Mouse (Mus musculus): ENCODE data around the gene Ift74.
A peak's percentile ranks its signal among the peaks of the same experiment; 100 is the strongest.
"Not testable (repeated sequence)": the region's sequence is repeated elsewhere in the genome, so short reads cannot be mapped to it uniquely, and the experiment has no call there.

Ift74 gene

DNA sequence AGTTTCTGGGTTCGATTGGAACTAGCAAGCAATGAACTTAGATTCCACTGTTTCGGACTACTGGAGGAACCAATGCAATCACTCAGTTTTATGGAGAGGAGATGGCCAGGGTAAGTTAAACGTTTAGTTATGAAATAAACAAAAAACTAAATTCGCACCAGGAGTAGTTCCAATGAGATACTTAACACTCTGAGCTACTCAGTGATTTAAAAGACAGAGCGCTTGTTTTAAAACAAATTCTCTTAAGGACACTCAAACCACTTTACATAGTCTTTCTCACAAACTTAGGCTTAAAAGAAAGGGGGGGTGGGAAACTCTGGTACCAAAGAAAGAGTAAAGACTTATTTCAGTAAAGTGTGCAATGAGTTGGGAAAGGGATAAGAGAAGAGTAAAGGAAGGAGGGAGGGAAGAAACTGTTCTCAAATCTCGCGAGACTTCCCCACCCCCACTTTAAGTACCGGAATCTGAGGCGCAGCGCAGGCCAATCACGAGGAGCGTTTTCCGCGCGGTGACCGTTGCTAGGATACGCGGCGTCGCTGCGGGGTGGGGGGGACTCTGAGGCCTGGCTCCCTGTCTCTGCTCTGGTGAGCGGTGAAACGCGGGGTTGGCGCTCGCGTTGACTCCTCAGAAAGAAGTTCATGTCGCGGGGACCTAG is at the start of gene Ift74:
TSS of gene Ift74 (plus strand) at position 520 of the 655 bp plus-strand sequence.
- peak; percentile 85 for DNase-seq (ENCODE audit: low spot score)

DNA sequence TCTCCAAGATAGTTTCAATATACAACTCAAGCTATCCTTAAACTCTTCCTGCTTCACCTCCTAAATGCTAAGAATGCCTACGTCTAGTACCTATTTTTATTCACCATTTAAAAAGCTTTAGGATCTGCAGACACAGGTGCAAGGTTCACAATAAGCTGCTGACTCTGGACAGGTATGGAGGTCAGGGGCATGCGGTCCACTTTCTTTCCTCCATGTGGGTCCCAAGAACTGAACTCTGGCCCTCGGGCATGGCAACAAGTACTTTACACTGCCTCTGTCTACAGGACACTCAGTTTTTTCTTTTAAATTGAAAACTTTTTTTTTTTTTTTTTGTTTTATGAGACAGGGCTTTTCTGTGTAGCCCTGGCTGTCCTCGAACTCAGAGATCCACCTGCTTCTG is 41.6 kb upstream of the Ift74 start:
- no peak for DNase-seq (ENCODE audit: low spot score)

DNA sequence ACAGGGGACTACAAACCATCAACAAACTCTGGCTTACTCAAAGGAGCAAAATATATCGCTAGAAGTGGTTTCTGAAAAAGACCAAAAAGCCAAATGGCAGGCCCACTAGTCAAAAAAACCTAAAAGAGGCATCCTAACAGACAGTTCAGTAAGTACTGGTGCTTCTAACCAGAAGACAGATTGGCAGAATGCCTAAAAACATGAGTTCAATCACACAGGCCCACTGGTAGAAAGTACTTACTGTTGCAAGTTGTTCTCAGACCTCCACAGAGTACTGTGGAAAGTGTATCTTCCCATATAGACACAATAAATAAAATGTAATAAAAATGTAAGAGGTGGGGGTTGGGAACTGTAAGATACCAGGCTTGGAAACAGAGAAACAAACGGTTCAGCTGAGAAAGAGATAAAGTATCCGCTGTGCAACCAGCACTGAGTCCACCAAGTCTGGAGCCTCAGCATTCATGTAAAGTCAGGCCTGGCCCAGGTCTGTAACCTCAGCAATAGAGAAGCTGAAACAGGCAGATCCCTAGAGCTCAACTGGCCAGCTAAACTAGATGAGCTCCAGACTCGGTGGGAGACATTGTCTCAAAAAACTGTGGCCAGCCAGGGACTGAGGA is 22.4 kb upstream of the Ift74 start:
- DNase-seq (ENCODE audit: low spot score) = no peak

DNA sequence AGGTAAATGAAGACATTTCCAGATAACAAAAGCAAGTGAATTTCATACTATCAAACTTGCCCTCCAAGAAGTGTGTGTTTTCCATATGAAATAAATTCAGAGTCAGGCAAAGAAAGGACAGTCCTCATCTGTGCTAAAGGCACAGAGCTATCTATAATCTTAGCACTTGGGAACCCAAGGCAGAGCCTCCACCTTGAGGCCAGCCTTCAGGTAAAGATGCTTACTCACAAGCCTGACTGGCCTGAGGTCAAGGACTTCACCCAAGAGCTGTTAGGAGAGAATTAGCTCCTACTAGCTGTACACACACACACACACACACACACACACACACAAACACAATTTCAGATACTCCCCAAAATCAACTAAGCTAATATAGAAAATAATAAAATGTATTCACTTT is 21.6 kb upstream of the Ift74 start:
- DNase-seq (ENCODE audit: low spot score) = no peak

DNA sequence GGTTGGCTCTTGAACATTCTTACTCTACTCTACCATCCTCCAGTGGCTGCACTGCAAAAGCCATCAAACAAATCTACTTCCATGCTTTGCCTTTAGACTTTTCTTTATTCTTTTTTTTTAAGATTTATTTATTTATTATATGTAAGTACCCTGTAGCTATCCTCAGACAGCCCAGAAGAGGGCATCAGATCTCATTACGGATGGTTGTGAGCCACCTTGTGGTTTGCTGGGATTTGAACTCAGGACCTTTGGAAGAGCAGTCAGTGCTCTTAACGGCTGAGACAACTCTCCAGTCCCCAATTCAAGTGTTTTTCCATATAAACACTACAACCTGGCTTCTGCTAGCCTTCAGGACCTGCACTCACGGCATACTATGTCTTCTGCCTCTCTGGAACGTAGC is 12.9 kb upstream of the Ift74 start:
- no peak for DNase-seq (ENCODE audit: low spot score)

DNA sequence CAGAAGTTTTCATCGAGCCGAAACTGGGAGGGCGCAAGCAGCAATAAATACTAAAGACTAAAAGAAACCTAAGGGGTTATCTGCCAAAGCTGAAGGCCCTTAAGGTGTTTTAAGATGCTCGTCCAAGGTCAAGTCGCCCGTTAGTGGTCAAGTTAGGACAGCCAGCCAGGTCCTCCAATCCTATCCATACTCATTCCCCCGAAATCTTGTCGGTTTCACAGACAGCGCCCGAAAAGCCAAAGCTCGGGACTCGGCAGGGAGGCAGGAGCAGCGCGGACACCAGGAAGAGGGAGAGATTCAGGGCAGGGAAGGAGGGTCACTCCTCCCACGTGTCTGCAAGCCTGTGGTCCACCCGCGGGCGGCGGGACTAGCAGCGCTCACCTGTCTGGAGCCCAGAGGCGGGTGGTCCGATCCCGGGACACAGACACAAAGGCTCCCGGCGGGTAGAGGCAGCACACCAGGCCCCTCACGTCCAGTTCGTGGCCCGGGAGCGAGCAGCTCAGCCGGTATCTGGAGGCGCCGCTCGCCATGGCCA is 11.7 kb upstream of the Ift74 start:
- no peak for DNase-seq (ENCODE audit: low spot score)

DNA sequence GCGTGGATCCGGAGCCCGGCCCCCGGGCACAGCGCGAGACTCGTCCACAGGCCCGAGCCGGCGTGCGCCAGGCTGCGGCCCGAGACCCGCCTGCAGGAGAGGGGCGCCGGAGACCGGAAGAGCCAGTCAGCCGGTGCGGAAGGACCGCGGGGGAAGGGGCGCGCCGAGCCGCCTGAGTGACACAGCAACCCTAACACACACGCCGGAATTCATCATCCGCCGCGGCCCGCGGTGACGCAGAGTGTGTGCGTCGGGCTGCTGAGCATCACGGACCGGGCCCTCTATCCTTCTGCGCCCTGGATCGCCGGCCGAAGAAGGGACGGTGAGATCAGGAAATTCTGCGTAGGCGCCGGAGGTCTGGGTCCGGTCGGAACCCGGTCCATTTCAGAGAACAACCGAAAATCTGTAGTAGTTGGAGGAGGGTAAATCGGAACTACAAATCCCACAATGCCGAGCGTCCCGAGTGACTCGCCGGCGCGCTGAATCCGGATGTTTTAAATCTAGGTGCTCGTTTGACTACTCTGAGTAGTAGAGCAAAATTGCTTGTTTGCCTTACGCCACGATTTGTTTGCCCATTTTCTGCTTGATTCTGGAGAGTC is 11.2 kb upstream of the Ift74 start, which contains the start of gene Plaa:
TSS of gene Plaa (minus strand) at position 214 of the 599 bp plus-strand sequence.
- peak; percentile 83 for DNase-seq (ENCODE audit: low spot score)

DNA sequence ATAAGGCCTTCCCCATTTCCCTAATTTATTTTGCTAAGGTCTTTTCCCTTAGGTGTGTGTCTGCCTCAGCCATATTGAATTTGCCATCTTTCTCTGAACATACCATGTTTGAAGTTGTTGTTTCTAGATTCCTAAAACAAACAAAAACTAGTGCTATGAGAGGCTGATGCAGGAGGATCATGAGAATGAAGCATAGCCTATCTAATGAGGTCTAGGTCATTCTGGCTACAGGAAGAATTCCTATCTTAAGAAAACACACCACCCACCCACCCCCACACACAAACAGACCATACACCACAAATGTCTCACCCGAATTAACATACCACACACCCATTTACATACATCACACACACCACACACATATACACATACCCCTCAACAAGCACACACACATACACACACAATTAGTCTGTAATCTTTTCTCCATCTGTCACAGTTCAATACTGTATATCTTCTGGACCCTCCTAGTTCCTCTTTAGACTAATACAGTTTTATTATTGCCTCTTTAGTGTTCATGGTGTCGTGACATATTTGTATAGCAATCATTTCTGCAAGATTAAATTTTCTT is 9.8 kb upstream of the Ift74 start:
- DNase-seq (ENCODE audit: low spot score) = no peak

DNA sequence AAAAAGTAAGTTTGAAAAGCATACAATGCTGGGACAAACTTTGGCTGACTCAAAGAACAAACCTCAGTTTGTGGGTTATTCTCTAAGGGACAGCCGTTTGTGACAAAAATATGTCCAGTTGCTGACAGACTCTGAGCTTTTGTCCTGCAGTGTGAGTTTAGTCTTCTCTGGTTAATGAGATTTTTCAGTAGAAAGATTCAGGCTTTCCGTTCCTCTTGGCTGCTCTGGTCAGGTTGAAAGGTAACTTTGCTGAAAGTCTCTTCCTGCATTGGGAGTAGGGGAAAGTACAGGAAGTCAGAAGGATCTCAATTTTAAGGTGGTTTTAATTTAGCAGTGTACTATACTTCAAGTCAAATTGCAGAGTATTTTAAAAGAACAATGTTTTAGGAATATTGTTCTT is 8.7 kb upstream of the Ift74 start:
- no peak for DNase-seq (ENCODE audit: low spot score)

DNA sequence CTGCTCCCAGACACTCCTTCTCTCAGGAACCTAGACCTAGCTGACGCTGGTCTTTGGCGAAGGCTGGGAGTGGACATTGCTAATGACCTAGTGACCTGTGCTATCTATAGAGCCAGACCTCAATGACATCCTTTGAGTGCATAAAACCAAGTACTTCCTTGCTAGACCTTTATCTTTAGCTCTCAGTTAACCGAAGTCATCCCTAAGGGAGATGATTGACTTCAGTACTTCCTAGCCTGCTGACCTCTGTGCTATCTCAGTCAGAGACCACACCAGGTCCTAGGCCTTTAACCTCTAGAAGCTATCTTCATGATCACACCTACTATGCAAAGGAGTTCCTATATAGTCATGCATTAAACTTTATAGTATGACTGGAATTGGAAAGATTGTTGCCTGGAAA is 4.0 kb upstream of the Ift74 start:
- DNase-seq (ENCODE audit: low spot score) = no peak

DNA sequence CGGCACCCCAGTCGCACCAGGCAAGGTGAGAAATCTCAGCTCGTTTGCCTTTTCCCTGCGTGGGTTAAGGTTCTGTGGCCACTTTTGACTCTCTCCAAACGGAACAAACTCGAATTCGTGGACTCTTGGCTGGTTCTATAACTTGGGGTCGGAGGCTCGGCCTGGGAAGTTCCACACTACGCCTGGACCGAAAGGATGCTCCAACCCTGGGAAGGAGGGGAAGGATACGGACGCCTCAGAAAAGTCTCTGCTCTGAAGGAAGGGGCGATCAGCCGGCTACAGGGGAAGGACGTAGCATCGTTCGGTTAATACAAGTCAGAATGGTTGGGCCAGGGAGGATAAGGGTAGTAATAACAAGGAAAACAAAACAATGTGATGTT is 326 bp downstream of the Ift74 start:
- DNase-seq (ENCODE audit: low spot score) = no peak

DNA sequence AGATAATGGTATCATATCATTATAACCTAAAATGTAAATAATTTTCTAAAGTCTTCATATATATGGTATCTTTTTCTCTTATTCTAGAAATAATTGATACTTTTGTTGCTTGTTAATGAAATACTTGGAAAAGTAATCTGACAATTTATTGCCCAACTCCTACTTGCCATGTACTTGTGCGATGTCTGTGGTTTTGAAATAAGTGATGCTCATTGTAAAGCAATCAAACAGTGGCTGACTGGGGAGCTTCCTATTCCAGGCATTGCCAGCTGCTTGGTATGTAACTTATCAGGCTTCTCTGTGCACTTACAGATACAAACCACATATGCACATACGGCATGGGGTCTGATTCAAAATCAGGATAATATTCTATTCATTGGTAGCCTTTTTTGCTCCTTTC is 5.8 kb downstream of the Ift74 start:
- no peak for DNase-seq (ENCODE audit: low spot score)

DNA sequence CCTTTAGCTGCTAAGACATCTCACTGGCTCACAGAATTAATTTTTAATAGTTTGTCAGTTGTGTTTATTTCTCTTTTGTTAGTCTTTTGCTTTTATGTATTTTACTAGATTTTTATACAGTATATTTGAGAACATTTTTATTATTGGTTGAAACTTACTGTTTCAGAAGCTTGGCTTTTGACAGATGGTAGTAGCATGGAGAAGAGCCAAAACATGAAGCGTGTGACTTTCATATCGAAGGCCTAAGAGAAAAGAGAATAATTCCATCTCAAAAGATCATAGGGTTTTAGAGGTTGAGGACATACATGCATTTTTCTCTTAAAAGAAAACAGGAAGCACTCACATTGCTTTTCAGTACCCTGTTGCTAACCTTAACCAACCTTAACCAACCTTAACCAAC is 28.9 kb downstream of the Ift74 start:
- peak; percentile 5 for DNase-seq (ENCODE audit: low spot score)

DNA sequence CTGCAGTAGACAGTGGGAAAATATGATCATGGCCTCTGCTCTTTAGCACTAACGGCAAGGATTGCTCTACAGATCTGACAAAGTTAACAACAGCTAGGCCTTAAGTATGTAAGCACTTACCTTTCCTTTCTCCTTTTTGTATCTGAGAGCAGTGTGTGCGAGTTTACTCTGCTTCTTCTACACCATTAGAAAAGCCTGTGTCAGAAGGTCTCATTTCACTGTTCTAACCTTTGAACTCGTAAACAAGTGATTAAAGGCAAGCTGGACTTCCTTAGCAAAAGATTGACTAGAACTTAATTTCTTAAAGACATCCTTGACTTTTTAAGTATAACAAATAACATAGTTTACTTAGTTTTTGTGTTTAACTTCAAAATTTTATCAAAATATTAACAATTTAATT is 35.6 kb downstream of the Ift74 start, which contains the start of gene Lrrc19:
TSS of gene Lrrc19 (minus strand) at position 225 of the 400 bp plus-strand sequence.
- no peak for DNase-seq (ENCODE audit: low spot score)

DNA sequence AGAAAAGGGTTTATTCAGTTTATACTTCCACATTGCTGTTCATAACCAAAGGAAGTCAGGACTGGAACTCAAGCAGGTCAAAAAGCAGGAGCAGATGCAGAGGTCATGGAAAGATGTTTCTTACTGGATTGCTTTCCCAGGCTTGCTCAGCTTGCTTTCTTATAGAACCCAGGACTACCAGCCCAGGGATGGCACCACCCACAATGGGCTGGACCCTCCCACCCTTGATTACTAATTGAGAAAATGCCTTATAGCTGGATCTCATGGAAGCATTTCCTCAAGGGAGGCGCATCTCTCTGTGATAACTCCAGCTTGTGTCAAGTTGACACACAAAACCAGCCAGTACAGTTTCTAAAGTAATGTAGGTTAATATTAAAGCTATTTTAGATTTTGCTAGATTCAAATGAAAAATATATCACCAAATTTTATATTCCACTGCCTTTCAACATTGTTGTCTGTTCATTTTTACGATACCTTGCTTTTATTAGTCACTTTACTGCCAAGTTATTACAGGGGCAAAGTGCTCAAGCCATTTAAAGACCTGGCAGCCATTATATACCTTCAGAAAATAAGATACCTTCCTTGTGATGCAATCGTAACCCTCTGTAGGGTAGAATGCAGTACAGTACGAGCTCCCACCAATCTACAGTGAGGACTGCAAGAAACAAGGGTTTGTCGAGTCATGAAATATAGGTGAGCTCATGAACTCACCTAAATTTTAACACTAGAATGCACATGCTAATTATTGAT is 36.3 kb downstream of the Ift74 start:
- not testable (repeated sequence) for DNase-seq (ENCODE audit: low spot score)

DNA sequence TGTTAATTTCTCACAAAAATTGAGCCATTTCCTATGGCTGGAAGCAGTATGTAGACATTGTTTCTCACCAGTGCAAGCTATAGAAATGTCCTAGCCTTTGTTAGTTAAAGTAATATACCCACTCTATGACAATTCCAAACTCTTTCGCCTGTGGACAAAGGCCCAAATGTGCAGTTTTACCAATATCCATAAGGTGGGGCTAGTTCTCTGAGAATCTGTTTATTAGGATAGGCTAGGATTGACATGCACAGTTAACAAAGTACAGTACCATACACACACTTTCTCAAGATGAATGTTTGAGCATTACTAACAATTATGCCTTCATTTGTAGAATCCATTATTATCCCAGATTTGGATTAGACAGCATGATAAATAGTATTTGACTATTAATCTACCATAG is 55.4 kb downstream of the Ift74 start:
- peak; percentile 8 for DNase-seq (ENCODE audit: low spot score)

DNA sequence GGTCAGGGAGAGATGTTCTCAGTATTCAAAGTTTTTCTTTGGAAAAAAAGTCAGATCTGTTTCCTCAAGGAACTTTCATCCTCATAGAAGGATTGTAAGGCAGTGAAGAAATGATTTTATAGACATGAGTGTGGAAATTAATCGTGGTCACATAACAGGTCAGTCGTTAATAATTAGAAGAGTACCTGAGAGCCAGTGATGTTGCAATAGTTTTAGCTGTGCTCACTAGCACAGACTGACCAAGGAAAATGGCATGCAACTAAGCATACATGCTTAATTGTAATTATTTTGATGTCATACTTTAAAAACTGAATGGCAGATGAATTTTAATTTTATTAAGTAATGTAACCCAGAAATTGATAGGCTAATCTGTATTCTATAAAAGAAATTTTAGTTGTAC is 66.4 kb downstream of the Ift74 start:
- no peak for DNase-seq (ENCODE audit: low spot score)

DNA sequence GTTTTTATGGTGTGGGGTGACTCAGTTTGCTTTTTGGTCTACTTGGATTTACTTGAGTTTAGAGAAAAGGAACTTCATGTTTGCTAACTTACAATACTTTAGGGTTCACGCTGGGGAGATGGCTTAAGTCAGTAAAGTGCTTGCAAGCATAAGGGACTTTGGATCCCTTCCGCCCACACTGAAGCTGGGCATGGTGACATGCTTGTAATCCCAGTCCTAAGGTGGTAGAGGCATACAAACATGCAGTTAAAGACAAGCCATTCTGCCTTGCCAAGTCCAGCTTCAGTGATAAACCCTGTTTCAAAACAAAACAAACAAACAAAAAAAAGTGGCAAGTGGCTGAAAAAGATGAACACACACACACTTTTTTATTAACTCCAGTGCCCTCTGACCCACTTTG is 66.9 kb downstream of the Ift74 start:
- DNase-seq (ENCODE audit: low spot score) = no peak

DNA sequence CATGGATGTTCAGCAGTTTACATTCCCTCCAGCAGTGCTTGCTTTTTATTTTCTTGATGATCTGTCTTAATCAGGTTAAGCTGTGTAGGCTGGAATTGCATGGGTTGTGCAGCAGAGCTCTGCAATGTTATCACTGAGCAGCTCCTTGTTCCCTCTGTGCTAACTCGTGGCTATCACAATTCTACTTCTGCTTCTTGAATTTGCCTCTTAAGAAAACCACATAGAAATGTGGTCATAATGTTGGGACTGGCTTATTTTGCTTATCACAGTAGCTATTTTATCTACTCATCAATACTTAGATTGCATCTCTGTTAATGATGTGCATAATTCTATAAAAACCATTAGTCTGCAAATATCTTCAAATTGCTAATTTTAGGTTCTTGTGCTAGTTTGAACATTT is 67.7 kb downstream of the Ift74 start:
- DNase-seq (ENCODE audit: low spot score) = no peak

DNA sequence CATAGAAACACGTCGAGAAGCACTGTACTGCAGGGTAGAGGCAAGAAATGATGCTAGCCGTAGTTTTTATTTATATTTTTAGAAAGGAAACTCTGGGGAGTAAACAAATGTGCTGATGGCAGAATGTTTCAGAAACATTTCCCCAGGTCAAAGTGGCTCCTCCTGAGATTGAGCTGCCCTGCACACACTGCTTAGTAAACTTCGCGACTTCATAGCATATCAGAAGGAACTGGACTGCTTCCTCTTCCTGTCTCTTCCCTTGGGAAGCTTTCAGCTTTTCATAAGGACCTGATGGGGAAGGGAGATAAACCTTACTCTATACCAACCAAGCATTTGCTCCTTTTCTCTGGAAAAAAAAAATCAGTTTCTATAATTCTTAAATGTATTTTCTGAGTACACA is 69.0 kb downstream of the Ift74 start:
- no peak for DNase-seq (ENCODE audit: low spot score)

DNA sequence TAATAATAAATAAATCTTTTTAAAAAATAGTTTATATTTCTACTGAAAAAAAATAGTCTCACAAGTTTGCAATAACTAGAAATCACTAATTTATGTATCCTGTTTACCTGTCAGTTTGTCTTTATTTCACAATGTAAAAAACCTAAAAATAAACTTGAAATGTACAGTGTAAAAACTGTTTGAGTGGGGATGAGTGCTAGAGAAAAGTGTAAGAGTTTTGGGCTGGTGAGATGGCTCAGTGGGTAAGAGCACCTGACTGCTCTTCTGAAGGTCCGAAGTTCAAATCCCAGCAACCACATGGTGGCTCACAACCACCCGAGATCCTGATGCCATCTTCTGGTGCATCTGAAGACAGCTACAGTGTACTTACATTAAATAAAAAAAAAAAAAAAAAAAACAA is 75.5 kb downstream of the Ift74 start:
- not testable (repeated sequence) for DNase-seq (ENCODE audit: low spot score)

DNA sequence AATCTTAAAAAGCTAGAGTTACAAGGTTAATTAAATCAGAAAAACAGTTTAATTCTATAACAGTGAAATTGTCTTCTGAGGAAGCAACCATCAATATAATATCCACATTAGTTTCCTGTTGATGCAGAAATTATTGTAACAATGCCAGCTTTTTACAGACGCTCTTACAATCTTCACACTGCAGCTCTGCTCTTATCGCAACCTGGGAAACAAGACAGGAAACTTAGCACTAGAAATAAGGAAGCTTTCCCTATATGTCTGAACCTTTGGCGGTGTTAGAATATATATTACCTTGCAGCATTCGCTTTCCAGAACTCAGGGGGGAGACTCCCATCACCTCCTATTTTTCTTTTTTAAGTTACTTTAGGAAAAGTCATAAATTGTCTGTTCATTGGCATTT is 76.8 kb downstream of the Ift74 start:
- no peak for DNase-seq (ENCODE audit: low spot score)
